Mouse (Mus musculus) bone marrow macrophage, adult 2 months (primary cell): Measurements from ENCODE around the gene Lst1. TPM values are rescaled to one million over a fixed set of nuclear protein-coding genes. Genes with fewer than 3 reads are reported as not detected.
A peak's percentile ranks its signal among the peaks of the same experiment; 100 is the strongest.

Experiments used
- H3K27ac ChIP-seq: 2 replicates; pipeline ENCODE4 v1.5.1; 2012; ENCODE audit warnings: low read depth, low read length; ENCODE audit not compliant: insufficient read depth
- H3K4me1 ChIP-seq: 2 replicates; pipeline ENCODE4 v1.6.1; 2012; ENCODE audit warnings: low read length; ENCODE audit not compliant: control insufficient read depth, insufficient read depth
- H3K4me3 ChIP-seq: 2 replicates; pipeline ENCODE4 v1.5.1; 2012; ENCODE audit warnings: mild to moderate bottlenecking, low read length, moderate library complexity; ENCODE audit not compliant: insufficient read depth
- CTCF ChIP-seq: IDR thresholded peaks from 2 replicates; pipeline ENCODE4 v1.5.1; 2012; ENCODE audit warnings: low read depth, mild to moderate bottlenecking, low read length, moderate library complexity
- POLR2A ChIP-seq: IDR thresholded peaks from 2 replicates; pipeline ENCODE4 v1.6.1; 2012; ENCODE audit warnings: mild to moderate bottlenecking, low read depth, low read length, borderline replicate concordance
- polyA plus RNA-seq: library from polyadenylated mRNA; stranded (reverse); fragments of >200 nt; gene quantifications from 2 replicates; pipeline ENCODE4 v1.2.4, GENCODE M21; 2012; ENCODE audit not compliant: missing spikeins, insufficient read depth, insufficient read length

The Lst1 gene
- polyA plus RNA-seq, 1 experiment = 811 TPM

- Histone ChIP-seq H3K4me3 (peak overlapping the region; percentile 72), H3K27ac (no peak overlapping the region), H3K4me1 (peaks cover 37% of the 10 kb centered on the region)
- TF ChIP-seq CTCF (no peak), POLR2A (no peak)
These were observed 8.0 kb upstream of the Lst1 start for GRCm38 (mm10) chr17:35196321-35196641.

GRCm38 (mm10) chr17:35195631-35196320, 7.5 kb upstream of the Lst1 start:
- TF ChIP-seq CTCF (peak; percentile 81), POLR2A (no peak)
- Histone ChIP-seq H3K4me1 (peaks cover 38% of the 10 kb centered on the region), H3K4me3 (peak overlapping the region; percentile 72), H3K27ac (no peak overlapping the region)

GRCm38 (mm10) chr17:35194844-35195630, 6.8 kb upstream of the Lst1 start:
- peak overlapping the region; percentile 72 for H3K4me3 ChIP-seq
- no peak overlapping the region for H3K27ac ChIP-seq
- TF ChIP-seq POLR2A = no peak
- no peak for TF ChIP-seq CTCF
- H3K4me1 ChIP-seq = peaks cover 45% of the 10 kb centered on the region

- H3K27ac ChIP-seq = no peak within 1 kb of the TSS; the same call in 1 of the 2 replicates
- H3K4me3 ChIP-seq = peak within 1 kb of the TSS; percentile 72
- no peak for TF ChIP-seq POLR2A
- no peak for TF ChIP-seq CTCF
- H3K4me1 ChIP-seq = peaks cover 52% of the 10 kb centered on the region
These were observed 5.9 kb upstream of the Lst1 start, which contains the start of gene Ltb for GRCm38 (mm10) chr17:35193881-35194843. Gene Ltb, plus strand, starts transcription at chr17:35194439.

GRCm38 (mm10) chr17:35192924-35193323, 4.7 kb upstream of the Lst1 start:
- Histone ChIP-seq H3K27ac (peak overlapping the region; percentile 40), H3K4me1 (peaks cover 49% of the 10 kb centered on the region), H3K4me3 (no peak overlapping the region)
- no peak for TF ChIP-seq POLR2A
- no peak for TF ChIP-seq CTCF

GRCm38 (mm10) chr17:35191723-35192122, 3.5 kb upstream of the Lst1 start:
- no peak overlapping the region for H3K27ac ChIP-seq

GRCm38 (mm10) chr17:35190096-35190495, 1.9 kb upstream of the Lst1 start:
- peak overlapping the region; percentile 95 for H3K27ac ChIP-seq

More at GRCm38 (mm10) chr17:35191723-35192122, 3.5 kb upstream of the Lst1 start:
- H3K4me1 ChIP-seq = peaks cover 52% of the 10 kb centered on the region
- H3K4me3 ChIP-seq = no peak overlapping the region
- TF ChIP-seq CTCF (peak; percentile 25; the same call in 1 of the 2 replicates), POLR2A (no peak)

GRCm38 (mm10) chr17:35189186-35189585, 947 bp upstream of the Lst1 start:
- no peak for TF ChIP-seq CTCF
- TF ChIP-seq POLR2A = no peak
- Histone ChIP-seq H3K4me1 (peaks cover 54% of the 10 kb centered on the region), H3K27ac (peak overlapping the region; percentile 95), H3K4me3 (peak overlapping the region; percentile 13; the same call in 1 of the 2 replicates)

More at GRCm38 (mm10) chr17:35190096-35190495, 1.9 kb upstream of the Lst1 start:
- Histone ChIP-seq H3K4me3 (0 out of 2 replicates have a peak overlapping the region, but pooled peaks have one; percentile 13), H3K4me1 (peaks cover 55% of the 10 kb centered on the region)
- TF ChIP-seq POLR2A = no peak
- no peak for TF ChIP-seq CTCF

- no peak for TF ChIP-seq CTCF
- TF ChIP-seq POLR2A = no peak
- peaks cover 42% of the 10 kb centered on the region for H3K4me1 ChIP-seq
- peak overlapping the region; percentile 95 for H3K27ac ChIP-seq
- H3K4me3 ChIP-seq = peak overlapping the region; percentile 60
These were observed 894 bp downstream of the Lst1 start for GRCm38 (mm10) chr17:35187345-35187744.

GRCm38 (mm10) chr17:35186681-35187080, 1.6 kb downstream of the Lst1 start:
- TF ChIP-seq POLR2A (no peak), CTCF (no peak)
- Histone ChIP-seq H3K4me1 (peaks cover 40% of the 10 kb centered on the region), H3K27ac (peak overlapping the region; percentile 95), H3K4me3 (peak overlapping the region; percentile 56)
